Mouse (Mus musculus): ENCODE data around the gene Tnf.

- peak; percentile 78 for TF ChIP-seq EP300 (IDR thresholded peaks at IDR 0.05; ENCODE audit: low read length)
- TF ChIP-seq POLR2A (IDR thresholded peaks at IDR 0.05; ENCODE audit: low read depth, low read length): no peak
- peak; percentile 71; the same call in 1 of the 2 replicates for TF ChIP-seq UBTF (IDR thresholded peaks at IDR 0.05; ENCODE audit: low read depth, low read length)
- no peak for TF ChIP-seq ZNF384 (IDR thresholded peaks at IDR 0.05; ENCODE audit: low read depth, low read length)
- peak; percentile 98 for TF ChIP-seq BHLHE40 (IDR thresholded peaks at IDR 0.05; ENCODE audit: low read depth, low read length)
Measured at GRCm38 (mm10) chr17:35226561-35227046, 24.8 kb upstream of the Tnf start.

All from CH12.LX (cell line).